Mouse (Mus musculus) urinary bladder, postnatal 4 days (tissue): Measurements from ENCODE around the gene Btg2.
A peak's percentile ranks its signal among the peaks of the same experiment; 100 is the strongest.

Source experiments
- DNase-seq, 2 experiments: peaks; one replicate each; pipeline ENCODE4 v3.0.0; 2021 to 2022; ENCODE audit warnings: low spot score in 2 of 2

The Btg2 gene

GRCm38 (mm10) chr1:134078802-134079476 is at the start of gene Btg2:
TSS of gene Btg2 (minus strand) at chr1:134079120.
- DNase-seq: peak; percentile 97 to 98

DNA sequence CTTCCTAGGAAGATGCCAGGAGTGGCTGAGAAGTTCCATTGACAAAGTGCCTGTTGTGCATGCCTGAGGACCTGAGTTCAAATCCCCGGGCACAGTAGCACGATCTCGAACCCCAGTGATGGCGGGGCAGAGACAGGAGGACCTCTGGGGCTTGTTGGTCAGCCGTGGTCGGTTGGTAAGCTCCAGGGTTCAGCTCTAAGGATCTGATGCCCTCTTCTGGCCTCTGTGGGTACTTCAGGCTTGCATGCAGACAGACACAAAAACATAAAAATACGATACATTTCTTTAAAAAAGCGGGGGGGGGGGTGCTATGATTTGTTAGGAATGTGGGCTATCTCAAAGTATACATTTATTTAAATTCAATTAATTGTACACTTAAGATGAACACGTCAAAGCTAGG is 43.3 kb upstream of the Btg2 start:
- DNase-seq: no peak

- DNase-seq: peak; percentile 75 to 91
Observed at GRCm38 (mm10) chr1:134120179-134120578, 41.3 kb upstream of the Btg2 start.

GRCm38 (mm10) chr1:134117110-134117509 is 38.2 kb upstream of the Btg2 start:
- no peak for DNase-seq

DNA sequence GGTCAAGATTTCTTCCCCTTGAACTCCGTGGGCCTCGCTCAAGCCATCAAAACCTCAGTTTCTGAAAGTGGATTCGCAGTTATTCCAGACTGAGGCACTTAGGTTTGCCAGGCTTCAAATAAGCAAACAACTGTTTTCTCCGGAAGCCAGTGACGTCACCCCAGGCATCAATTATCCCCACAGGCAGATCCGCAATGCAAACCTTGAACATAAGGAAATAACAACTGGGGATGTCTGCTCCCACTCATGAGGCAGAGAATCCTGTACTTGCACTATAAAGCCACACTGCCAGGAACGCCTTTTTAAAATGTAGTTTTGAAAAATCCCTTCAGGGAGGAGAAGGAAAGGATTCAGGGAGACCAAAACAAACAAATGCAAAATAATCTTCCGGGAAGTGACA is 36.5 kb upstream of the Btg2 start:
- DNase-seq: no peak

GRCm38 (mm10) chr1:134114730-134115129 is 35.8 kb upstream of the Btg2 start:
- DNase-seq: no peak

DNA sequence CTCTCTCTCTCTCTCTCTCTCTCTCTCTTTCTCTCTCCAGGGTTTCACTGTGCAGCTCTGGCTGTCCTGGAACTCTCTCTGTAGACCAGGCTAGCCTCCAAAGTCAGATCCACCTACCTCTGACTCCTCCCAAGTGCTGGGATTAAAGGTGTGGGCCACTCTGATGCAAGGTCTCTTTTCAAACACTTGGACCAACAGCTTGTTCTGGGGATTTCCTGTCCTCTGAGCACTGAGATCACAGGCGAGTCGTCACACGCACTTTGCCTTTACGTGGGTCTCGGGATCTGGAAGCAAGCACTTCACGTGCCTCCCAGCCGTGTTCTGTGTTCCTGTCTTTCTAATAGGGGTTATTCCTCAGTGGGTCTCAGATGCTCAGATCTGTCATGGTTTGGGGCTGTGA is 35.1 kb upstream of the Btg2 start:
- DNase-seq: no peak

GRCm38 (mm10) chr1:134113560-134113959 is 34.6 kb upstream of the Btg2 start:
- DNase-seq: no peak

DNA sequence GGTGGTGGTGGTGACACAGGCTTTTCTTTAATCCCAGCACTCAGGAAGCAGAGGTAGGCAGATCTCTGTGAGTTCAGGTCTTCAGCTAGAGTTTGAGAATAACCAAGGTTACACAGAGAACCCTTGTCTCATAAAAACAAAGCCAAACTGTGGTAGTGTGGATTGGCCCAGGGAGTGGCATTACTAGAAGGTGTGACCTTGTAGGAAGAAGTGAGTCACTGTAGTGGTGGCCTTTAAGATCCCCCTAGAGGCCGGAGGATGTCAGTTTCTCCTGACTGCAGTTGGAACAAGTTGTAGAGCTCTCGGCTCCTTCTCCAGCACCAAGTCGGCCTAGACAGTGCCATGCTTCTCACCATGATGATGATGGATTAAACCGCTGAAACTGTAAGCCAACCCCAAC is 32.1 kb upstream of the Btg2 start, which contains the start of gene Chit1:
TSS of gene Chit1 (plus strand) at position 264 of the 400 bp plus-strand sequence.
- no peak for DNase-seq

GRCm38 (mm10) chr1:134110449-134110848 is 31.5 kb upstream of the Btg2 start:
- no peak for DNase-seq

DNA sequence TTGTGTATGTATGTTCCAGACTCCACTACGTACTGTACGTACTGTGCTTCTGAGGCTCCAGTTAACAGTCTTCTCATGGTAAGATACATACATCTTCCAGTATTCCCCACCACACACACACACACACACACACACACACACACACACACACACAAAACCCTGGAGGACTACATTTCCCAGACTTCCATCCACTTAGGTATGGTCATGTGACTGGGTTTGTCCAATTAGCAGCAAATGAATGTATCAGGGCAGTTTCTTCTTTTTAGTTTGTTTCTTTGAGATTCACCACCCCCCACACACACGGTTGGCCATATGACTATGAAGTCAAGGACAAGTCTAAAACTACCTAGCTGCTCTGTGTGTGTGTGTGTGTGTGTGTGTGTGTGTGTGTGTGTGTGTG is 31.1 kb upstream of the Btg2 start:
- DNase-seq: no peak

- DNase-seq: no peak
Observed at GRCm38 (mm10) chr1:134107777-134108176, 28.9 kb upstream of the Btg2 start.

- DNase-seq: peak in 1 of 2 experiments; percentile 49
Observed at GRCm38 (mm10) chr1:134106719-134107118, 27.8 kb upstream of the Btg2 start.

DNA sequence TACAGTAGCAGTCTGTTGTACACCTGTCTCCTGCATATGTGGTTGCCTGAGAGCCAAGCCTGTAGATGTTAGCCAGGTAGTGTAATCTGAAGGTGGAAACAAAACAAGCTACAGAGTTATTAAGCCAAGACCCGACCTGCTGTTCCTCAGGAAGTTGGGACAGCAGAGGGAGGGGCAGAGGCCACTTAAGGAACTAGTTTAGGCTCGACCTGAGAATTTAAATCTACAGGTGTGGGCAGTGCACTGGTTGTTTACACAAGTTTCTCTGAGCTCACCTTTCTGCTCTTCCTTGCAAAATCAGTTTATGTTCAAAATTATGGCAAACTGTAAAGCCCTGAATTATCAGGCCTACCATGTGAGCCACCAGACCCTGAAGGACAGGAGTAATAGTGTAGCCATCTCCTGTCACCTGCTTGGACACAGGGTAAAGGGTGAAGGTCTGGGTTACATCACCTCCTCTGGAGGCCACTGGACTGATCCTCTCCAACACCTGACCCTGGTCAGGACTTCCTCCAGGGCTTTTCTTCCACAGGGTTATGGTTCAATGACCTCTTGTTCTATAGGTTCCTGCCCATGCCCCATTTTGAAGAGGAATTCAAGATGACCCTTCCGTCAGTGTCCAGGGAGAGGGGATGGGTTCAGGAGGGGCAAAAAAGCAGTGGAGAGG is 27.0 kb upstream of the Btg2 start:
- no peak for DNase-seq

DNA sequence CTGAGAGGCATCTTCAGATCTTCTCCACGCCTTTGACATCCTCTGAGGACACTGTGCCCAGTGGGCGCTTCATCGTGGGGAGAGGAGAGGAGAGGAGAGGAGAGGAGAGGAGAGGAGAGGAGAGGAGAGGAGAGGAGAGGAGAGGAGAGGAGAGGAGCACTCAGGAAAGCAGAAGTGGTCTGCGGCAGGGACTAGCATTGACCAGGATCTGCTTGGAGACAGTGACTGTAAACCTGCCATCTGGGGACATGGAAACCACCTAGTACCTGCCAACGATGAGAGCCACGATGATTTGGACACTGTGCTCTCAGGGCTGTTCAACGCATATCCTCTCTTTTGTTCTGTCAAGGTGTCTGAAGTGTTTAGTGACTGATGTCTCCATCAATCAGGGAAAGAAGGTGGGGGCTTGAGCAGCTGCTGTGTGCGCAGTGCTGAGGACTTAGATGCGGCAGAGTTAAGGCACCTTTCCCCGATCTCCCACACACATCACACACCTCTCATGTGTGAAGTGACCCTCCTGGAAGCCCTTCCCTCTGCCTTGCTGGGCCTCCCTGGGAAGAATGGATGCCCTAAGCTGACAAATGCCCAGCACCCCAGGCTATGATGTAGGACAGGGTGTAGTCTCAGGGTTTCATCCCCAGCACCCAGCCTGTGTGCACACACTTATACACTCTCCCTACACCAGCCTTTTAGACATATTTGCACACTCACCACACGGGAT is 26.3 kb upstream of the Btg2 start:
- DNase-seq: no peak

- no peak for DNase-seq
Observed at GRCm38 (mm10) chr1:134103861-134104260, 24.9 kb upstream of the Btg2 start.

GRCm38 (mm10) chr1:134101593-134101992 is 22.7 kb upstream of the Btg2 start:
- no peak for DNase-seq

DNA sequence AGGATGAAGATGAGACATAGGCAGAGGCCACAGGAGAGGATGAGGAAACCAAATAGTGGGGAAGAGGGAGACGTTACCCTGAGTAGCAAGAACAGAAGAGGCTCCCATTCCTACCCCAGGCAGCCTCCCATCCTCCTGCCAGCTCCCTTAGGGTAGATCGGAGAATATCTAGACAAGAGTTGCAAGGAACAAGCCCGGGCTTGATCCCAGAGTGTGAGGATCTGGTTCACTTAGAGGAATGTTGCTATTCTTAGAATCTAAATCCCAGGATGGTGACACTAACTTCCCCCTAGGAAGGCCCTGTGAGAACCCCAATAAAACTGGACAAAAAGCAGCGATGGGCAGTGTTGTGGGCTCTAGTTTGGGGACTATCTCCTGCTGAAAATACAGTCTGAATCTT is 22.0 kb upstream of the Btg2 start:
- DNase-seq: no peak

- no peak for DNase-seq
Observed at GRCm38 (mm10) chr1:134100401-134100800, 21.5 kb upstream of the Btg2 start.

- no peak for DNase-seq
Observed at GRCm38 (mm10) chr1:134099516-134100235, 20.8 kb upstream of the Btg2 start.

GRCm38 (mm10) chr1:134098726-134099515 is 20.0 kb upstream of the Btg2 start:
- peak; percentile 74 to 81 for DNase-seq
